Mouse (Mus musculus): ENCODE data around the gene Gm26602. TPM values are rescaled to one million over a fixed set of nuclear protein-coding genes. Genes with fewer than 3 reads are reported as not detected.

Gene Gm26602
- polyA plus RNA-seq (2014; fragmentation: Illumina TruSeq; extraction: RNeasy Lipid Tissue Mini Kit (QIAGEN cat#74804); ENCODE audit: low read depth, low replicate concordance), result not detected

DNA sequence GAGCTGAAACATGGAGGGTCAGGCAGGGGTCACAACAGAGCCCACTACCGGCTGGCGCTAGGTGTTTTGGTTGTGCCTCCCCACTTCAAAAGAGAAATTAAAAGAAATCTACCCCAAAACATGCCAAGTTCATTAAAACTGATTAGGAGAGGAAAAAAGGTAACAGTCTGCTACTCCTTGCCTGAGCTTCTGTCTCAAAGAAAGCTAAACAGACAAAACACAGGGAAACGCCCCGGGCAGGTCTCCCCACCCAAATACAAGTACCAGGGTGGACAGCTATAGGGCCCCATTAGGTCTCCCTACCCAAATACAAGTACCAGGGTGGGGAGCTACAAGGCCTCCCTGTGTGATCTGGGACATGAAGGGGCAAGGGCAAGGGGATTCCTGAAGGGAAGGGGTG lies at the start of gene Gm26602:
Gm26602 (plus strand) TSS at position 301 of the 400 bp plus-strand sequence.

DNA sequence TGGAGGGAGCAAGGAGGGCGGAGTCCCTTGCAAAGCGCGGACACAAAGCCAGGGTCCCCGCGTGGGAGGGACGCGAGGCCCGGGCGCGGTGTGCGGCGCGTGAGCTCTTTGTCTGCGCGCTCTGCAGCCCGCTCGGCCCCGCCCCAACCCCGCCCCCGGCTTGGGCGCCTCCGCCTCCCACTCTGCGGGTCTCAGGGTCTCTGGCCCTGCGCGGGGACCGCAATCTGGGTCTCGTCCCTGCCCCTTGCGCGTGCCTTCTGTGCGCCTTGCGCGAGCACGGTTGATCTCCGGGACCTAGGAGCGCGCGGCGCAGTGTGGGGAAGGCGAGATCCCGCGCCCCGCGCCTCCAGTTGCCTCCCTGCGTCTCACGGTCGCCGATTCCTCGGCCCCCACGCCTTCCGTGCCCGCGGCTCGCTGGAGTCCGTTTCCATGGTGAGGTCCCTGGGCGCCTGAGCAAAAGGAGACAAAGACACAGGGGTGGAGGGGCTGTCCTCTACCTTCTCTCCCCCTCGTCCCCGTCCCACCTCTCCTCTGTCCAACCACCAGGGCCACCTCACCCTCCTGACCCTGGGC lies 36.3 kb upstream of the Gm26602 start, which contains the start of the genes Prtn3 and Plppr3:
Prtn3 (plus strand) TSS at position 187 of the 573 bp plus-strand sequence.
Plppr3 (minus strand) TSS at position 345 of the 573 bp plus-strand sequence.

DNA sequence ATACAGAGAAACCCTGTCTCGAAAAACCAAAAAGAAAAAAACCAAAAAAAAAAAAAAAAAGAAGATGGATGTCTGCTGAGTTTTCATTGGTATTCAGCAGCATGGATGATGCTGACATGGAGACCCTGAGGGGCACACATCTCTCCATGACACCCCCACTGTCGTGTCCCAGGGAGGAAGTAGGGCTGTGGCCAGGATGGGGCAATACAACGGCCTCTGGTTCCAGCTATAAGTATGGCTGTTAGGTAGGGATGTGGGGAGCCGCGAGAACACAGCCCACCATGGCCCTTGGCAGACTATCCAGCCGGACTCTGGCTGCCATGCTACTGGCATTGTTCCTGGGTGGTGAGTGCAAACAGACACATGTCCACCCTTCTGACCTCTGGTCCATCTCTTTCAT lies 24.6 kb upstream of the Gm26602 start, which contains the start of gene Elane:
Elane (plus strand) TSS at position 194 of the 400 bp plus-strand sequence.

DNA sequence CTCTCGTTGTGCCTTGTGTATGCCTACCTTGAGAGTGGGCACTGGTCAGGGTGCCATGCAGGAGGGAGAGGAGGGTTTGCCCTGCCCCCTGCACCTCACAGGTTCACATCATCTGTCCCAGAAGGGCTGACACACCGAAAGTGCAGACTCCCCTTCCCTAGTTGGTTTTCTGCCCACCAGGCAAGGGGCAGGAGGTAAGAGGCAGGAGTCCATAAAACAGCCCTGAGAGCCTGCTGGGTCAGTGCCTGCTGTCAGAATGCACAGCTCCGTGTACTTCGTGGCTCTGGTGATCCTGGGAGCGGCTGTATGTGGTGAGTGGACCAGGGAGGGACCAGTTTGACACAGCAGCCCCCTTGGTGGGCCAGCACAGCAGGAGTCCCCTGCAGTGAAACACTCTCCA lies 20.0 kb upstream of the Gm26602 start, which contains the start of gene Cfd:
Cfd (plus strand) TSS at position 184 of the 400 bp plus-strand sequence.

GRCm38 (mm10) chr10:79908167-79909091 lies 2.2 kb upstream of the Gm26602 start, which contains the start of gene Med16:
Gene Med16 (minus strand): TSS chr10:79908923.

GRCm38 (mm10) chr10:79916808-79917531 lies 6.3 kb downstream of the Gm26602 start, which contains the start of gene Kiss1r:
Gene Kiss1r (plus strand): TSS chr10:79916971.

DNA sequence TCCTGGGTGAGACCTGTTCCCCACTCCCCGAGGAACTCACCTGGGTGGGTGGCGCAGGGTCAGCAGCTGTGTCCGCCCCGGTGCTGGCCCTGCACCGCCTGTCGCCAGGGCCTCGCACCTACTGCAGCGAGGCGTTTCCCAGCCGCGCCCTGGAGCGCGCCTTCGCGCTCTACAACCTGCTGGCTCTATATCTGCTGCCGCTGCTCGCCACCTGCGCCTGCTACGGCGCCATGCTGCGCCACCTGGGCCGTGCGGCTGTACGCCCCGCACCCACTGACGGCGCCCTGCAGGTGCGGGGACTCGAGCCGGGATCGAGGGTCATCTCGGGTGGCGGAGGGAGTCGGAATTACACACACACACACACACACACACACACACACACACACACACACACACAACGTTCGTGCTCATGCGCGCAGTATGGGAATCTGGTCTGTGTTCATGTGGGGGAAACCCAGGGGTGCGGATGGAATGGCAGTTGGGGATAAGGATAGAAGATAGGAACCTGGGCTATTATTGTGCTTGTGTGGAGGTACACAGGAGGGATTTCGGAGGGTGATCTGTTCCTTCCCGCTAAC lies 10.4 kb downstream of the Gm26602 start, which contains the start of gene R3hdm4:
R3hdm4 (minus strand) TSS at position 251 of the 578 bp plus-strand sequence.

DNA sequence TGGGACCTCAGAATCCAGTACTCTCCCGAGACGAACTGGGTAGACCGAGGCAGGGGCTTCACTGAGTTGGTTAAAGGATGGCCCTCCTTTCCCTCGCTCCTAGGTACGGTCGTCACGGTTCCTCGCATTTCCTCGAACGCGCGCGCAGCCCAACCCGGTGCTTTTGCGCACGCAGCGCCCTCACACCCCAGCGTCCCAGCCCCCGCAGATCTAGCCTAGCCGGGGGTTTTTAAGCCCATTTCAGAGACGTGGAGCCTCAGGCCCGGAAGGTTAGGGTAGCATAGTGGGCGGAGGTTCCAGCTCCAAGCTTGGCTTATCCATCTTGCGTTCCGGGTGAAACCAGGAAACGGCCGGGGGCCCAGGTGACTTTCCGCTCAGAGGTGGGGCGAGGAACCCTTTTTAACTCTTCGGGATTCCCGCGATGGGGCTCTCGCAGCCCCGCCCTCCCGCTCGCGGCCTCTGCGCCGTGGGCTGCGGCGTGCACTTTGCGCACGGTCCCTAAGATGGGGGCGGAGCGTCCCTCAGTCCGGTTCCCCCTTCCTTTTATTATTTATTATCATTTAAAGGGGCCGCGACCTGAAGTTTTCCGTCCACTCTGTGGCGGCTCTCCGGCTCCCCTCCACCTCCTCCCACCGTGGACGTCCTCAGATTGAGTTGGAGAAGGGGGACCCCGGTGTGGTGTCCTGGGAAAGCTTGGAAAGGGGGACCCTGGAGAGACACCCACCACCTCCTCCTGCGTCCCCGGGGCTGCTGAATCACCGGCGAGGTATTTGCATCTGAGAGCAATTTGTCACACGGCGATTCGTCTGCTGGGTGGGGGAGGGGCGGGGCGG lies 16.1 kb downstream of the Gm26602 start, which contains the start of gene Arid3a:
Arid3a (plus strand) TSS at position 553 of the 833 bp plus-strand sequence.

GRCm38 (mm10) chr10:79959847-79960601 lies 49.4 kb downstream of the Gm26602 start, which contains the start of gene Wdr18:
Gene Wdr18 (plus strand): TSS chr10:79960152.

Other genes with a start within 250 kb of the Gm26602 start
- not detected for gene Madcam1, start 246.3 kb upstream of the Gm26602 start, polyA plus RNA-seq (2014; fragmentation: Illumina TruSeq; extraction: RNeasy Lipid Tissue Mini Kit (QIAGEN cat#74804); ENCODE audit: low read depth, low replicate concordance)
- gene Tpgs1, start 241.5 kb upstream of the Gm26602 start, polyA plus RNA-seq (2014; fragmentation: Illumina TruSeq; extraction: RNeasy Lipid Tissue Mini Kit (QIAGEN cat#74804); ENCODE audit: low read depth, low replicate concordance), result not detected
- gene Cdc34, start 228.7 kb upstream of the Gm26602 start, polyA plus RNA-seq (2014; fragmentation: Illumina TruSeq; extraction: RNeasy Lipid Tissue Mini Kit (QIAGEN cat#74804); ENCODE audit: low read depth, low replicate concordance), result not detected
- gene Gzmm, start 221.8 kb upstream of the Gm26602 start, polyA plus RNA-seq (2014; fragmentation: Illumina TruSeq; extraction: RNeasy Lipid Tissue Mini Kit (QIAGEN cat#74804); ENCODE audit: low read depth, low replicate concordance), result not detected
- 289 TPM for gene Bsg, start 206.4 kb upstream of the Gm26602 start, polyA plus RNA-seq (2014; fragmentation: Illumina TruSeq; extraction: RNeasy Lipid Tissue Mini Kit (QIAGEN cat#74804); ENCODE audit: low read depth, low replicate concordance)
- gene Hcn2, start 194.2 kb upstream of the Gm26602 start, polyA plus RNA-seq (2014; fragmentation: Illumina TruSeq; extraction: RNeasy Lipid Tissue Mini Kit (QIAGEN cat#74804); ENCODE audit: low read depth, low replicate concordance), result not detected
- gene Polrmt, start 164.3 kb upstream of the Gm26602 start, polyA plus RNA-seq (2014; fragmentation: Illumina TruSeq; extraction: RNeasy Lipid Tissue Mini Kit (QIAGEN cat#74804); ENCODE audit: low read depth, low replicate concordance), result not detected
- gene Fgf22, start 155.8 kb upstream of the Gm26602 start, polyA plus RNA-seq (2014; fragmentation: Illumina TruSeq; extraction: RNeasy Lipid Tissue Mini Kit (QIAGEN cat#74804); ENCODE audit: low read depth, low replicate concordance), result not detected
- gene Rnf126, start 143.9 kb upstream of the Gm26602 start, polyA plus RNA-seq (2014; fragmentation: Illumina TruSeq; extraction: RNeasy Lipid Tissue Mini Kit (QIAGEN cat#74804); ENCODE audit: low read depth, low replicate concordance), result 0.58 TPM
- gene Fstl3, start 133.6 kb upstream of the Gm26602 start, polyA plus RNA-seq (2014; fragmentation: Illumina TruSeq; extraction: RNeasy Lipid Tissue Mini Kit (QIAGEN cat#74804); ENCODE audit: low read depth, low replicate concordance), result 6.9 TPM
- not detected for gene Prss57, start 119.9 kb upstream of the Gm26602 start, polyA plus RNA-seq (2014; fragmentation: Illumina TruSeq; extraction: RNeasy Lipid Tissue Mini Kit (QIAGEN cat#74804); ENCODE audit: low read depth, low replicate concordance)
- 0.93 TPM for gene Palm, start 117.3 kb upstream of the Gm26602 start, polyA plus RNA-seq (2014; fragmentation: Illumina TruSeq; extraction: RNeasy Lipid Tissue Mini Kit (QIAGEN cat#74804); ENCODE audit: low read depth, low replicate concordance)
- gene Misp, start 89.9 kb upstream of the Gm26602 start, polyA plus RNA-seq (2014; fragmentation: Illumina TruSeq; extraction: RNeasy Lipid Tissue Mini Kit (QIAGEN cat#74804); ENCODE audit: low read depth, low replicate concordance), result not detected
- gene Ptbp1, start 56.4 kb upstream of the Gm26602 start, polyA plus RNA-seq (2014; fragmentation: Illumina TruSeq; extraction: RNeasy Lipid Tissue Mini Kit (QIAGEN cat#74804); ENCODE audit: low read depth, low replicate concordance), result 69.8 TPM
- not detected for gene Prtn3, start 36.4 kb upstream of the Gm26602 start, polyA plus RNA-seq (2014; fragmentation: Illumina TruSeq; extraction: RNeasy Lipid Tissue Mini Kit (QIAGEN cat#74804); ENCODE audit: low read depth, low replicate concordance)
- gene Plppr3, start 36.2 kb upstream of the Gm26602 start, polyA plus RNA-seq (2014; fragmentation: Illumina TruSeq; extraction: RNeasy Lipid Tissue Mini Kit (QIAGEN cat#74804); ENCODE audit: low read depth, low replicate concordance), result not detected
- gene Elane, start 24.6 kb upstream of the Gm26602 start, polyA plus RNA-seq (2014; fragmentation: Illumina TruSeq; extraction: RNeasy Lipid Tissue Mini Kit (QIAGEN cat#74804); ENCODE audit: low read depth, low replicate concordance), result not detected
- gene Cfd, start 20.0 kb upstream of the Gm26602 start, polyA plus RNA-seq (2014; fragmentation: Illumina TruSeq; extraction: RNeasy Lipid Tissue Mini Kit (QIAGEN cat#74804); ENCODE audit: low read depth, low replicate concordance), result 14.9 TPM
- gene Med16, start 1.9 kb upstream of the Gm26602 start, polyA plus RNA-seq (2014; fragmentation: Illumina TruSeq; extraction: RNeasy Lipid Tissue Mini Kit (QIAGEN cat#74804); ENCODE audit: low read depth, low replicate concordance), result not detected
- not detected for gene Kiss1r, start 6.1 kb downstream of the Gm26602 start, polyA plus RNA-seq (2014; fragmentation: Illumina TruSeq; extraction: RNeasy Lipid Tissue Mini Kit (QIAGEN cat#74804); ENCODE audit: low read depth, low replicate concordance)
- 8.8 TPM for gene R3hdm4, start 10.4 kb downstream of the Gm26602 start, polyA plus RNA-seq (2014; fragmentation: Illumina TruSeq; extraction: RNeasy Lipid Tissue Mini Kit (QIAGEN cat#74804); ENCODE audit: low read depth, low replicate concordance)
- gene Arid3a, start 16.2 kb downstream of the Gm26602 start, polyA plus RNA-seq (2014; fragmentation: Illumina TruSeq; extraction: RNeasy Lipid Tissue Mini Kit (QIAGEN cat#74804); ENCODE audit: low read depth, low replicate concordance), result 1.9 TPM
- 1.2 TPM for gene Wdr18, start 49.3 kb downstream of the Gm26602 start, polyA plus RNA-seq (2014; fragmentation: Illumina TruSeq; extraction: RNeasy Lipid Tissue Mini Kit (QIAGEN cat#74804); ENCODE audit: low read depth, low replicate concordance)
- gene Grin3b, start 59.9 kb downstream of the Gm26602 start, polyA plus RNA-seq (2014; fragmentation: Illumina TruSeq; extraction: RNeasy Lipid Tissue Mini Kit (QIAGEN cat#74804); ENCODE audit: low read depth, low replicate concordance), result not detected
- 0.64 TPM for gene Tmem259, start 73.5 kb downstream of the Gm26602 start, polyA plus RNA-seq (2014; fragmentation: Illumina TruSeq; extraction: RNeasy Lipid Tissue Mini Kit (QIAGEN cat#74804); ENCODE audit: low read depth, low replicate concordance)
- gene Cnn2, start 77.7 kb downstream of the Gm26602 start, polyA plus RNA-seq (2014; fragmentation: Illumina TruSeq; extraction: RNeasy Lipid Tissue Mini Kit (QIAGEN cat#74804); ENCODE audit: low read depth, low replicate concordance), result 4.3 TPM
- gene Abca7, start 85.6 kb downstream of the Gm26602 start, polyA plus RNA-seq (2014; fragmentation: Illumina TruSeq; extraction: RNeasy Lipid Tissue Mini Kit (QIAGEN cat#74804); ENCODE audit: low read depth, low replicate concordance), result 0.58 TPM
- not detected for gene Arhgap45, start 105.8 kb downstream of the Gm26602 start, polyA plus RNA-seq (2014; fragmentation: Illumina TruSeq; extraction: RNeasy Lipid Tissue Mini Kit (QIAGEN cat#74804); ENCODE audit: low read depth, low replicate concordance)
- gene Polr2e, start 128.9 kb downstream of the Gm26602 start, polyA plus RNA-seq (2014; fragmentation: Illumina TruSeq; extraction: RNeasy Lipid Tissue Mini Kit (QIAGEN cat#74804); ENCODE audit: low read depth, low replicate concordance), result 0.64 TPM
- gene Gpx4, start 136.3 kb downstream of the Gm26602 start, polyA plus RNA-seq (2014; fragmentation: Illumina TruSeq; extraction: RNeasy Lipid Tissue Mini Kit (QIAGEN cat#74804); ENCODE audit: low read depth, low replicate concordance), result 76.0 TPM
- gene Sbno2, start 194.7 kb downstream of the Gm26602 start, polyA plus RNA-seq (2014; fragmentation: Illumina TruSeq; extraction: RNeasy Lipid Tissue Mini Kit (QIAGEN cat#74804); ENCODE audit: low read depth, low replicate concordance), result 1.3 TPM
- 8.0 TPM for gene Stk11, start 204.9 kb downstream of the Gm26602 start, polyA plus RNA-seq (2014; fragmentation: Illumina TruSeq; extraction: RNeasy Lipid Tissue Mini Kit (QIAGEN cat#74804); ENCODE audit: low read depth, low replicate concordance)
- gene Atp5d, start 227.8 kb downstream of the Gm26602 start, polyA plus RNA-seq (2014; fragmentation: Illumina TruSeq; extraction: RNeasy Lipid Tissue Mini Kit (QIAGEN cat#74804); ENCODE audit: low read depth, low replicate concordance), result 0.70 TPM
- gene Cbarp, start 230.0 kb downstream of the Gm26602 start, polyA plus RNA-seq (2014; fragmentation: Illumina TruSeq; extraction: RNeasy Lipid Tissue Mini Kit (QIAGEN cat#74804); ENCODE audit: low read depth, low replicate concordance), result 1.5 TPM
- 7.6 TPM for gene Midn, start 237.4 kb downstream of the Gm26602 start, polyA plus RNA-seq (2014; fragmentation: Illumina TruSeq; extraction: RNeasy Lipid Tissue Mini Kit (QIAGEN cat#74804); ENCODE audit: low read depth, low replicate concordance)

Data from adrenal gland, adult 10 weeks (tissue).